Mouse (Mus musculus): ENCODE results near the gene Ldb3.

The Ldb3 gene

DNA sequence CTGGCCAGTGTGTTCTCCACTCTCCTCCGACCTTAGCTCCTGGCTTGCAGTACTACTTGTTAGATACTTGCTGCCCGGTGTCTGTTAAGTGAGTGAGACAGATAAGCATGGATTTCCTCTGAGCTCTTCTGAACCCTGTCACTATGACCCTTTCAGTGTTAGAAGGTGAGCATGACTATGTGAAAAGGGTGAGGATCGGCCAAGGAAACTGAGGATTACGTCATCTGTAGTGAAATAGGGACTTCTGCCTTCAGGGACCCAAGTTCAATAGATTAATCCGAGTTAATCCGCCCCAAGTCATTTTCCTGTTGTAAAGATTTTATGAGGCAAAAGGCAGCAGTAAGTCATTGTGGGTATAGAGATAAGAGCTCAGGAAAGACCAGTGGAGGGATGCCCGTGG is 83.2 kb downstream of the Ldb3 start:
- no peak for DNase-seq

DNA sequence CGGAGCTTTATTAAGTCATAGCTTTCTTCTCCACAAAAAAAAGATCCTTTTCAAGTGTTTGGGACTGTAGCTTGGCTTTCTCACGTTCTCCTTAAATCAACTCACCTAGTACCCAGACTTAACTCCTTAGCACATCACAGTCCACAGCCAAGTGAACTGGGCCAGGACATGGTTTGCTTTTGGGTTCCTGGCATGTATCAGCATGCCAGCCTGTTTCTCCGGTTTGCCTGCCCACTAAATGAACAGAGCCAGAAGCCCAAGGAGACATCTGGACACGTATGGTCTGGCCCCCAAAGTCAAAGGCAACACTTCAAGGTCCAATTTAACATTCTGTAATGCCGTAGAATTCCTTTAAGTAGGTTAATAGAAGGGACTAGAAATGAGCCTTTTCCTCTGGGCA is 84.1 kb downstream of the Ldb3 start:
- DNase-seq = peak; percentile 27 to 28

DNA sequence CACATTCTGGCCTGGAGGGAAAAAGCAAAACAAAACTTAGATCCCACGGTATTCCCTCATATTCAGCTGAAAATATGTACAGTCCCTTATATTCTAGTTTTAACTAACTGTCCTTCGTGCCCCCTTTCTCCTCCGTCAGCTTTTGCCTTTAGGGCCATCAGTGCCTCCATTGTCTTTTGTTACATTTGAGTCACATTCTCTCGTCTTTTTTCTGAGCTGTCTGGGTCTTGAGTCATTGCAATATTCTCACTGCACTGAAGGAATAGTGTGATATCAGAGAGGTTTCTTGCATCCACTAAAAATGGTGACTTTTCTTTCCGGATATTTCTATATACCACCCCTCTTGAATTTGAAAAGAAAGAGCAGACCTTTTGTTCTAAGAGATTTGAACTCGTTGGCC is 84.7 kb downstream of the Ldb3 start:
- no peak for DNase-seq

DNA sequence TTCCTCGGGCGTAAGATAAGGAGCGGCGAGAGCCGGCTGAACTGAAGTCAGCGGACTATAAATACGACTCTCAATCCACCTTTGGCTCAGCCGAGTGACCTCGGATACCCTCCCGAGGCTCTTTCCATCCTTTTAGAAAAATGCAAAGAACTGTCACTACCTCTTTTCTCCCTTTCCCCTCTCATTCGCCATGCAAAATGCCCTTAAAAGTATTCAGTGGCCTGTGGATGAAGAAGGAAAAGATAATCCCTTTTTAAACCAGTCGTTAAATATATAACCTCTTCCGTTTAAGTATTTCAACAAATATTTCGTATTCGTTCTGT is 85.2 kb downstream of the Ldb3 start, which contains the start of gene Bmpr1a:
TSS of gene Bmpr1a (minus strand) at position 17 of the 323 bp plus-strand sequence.
- no peak for DNase-seq

DNA sequence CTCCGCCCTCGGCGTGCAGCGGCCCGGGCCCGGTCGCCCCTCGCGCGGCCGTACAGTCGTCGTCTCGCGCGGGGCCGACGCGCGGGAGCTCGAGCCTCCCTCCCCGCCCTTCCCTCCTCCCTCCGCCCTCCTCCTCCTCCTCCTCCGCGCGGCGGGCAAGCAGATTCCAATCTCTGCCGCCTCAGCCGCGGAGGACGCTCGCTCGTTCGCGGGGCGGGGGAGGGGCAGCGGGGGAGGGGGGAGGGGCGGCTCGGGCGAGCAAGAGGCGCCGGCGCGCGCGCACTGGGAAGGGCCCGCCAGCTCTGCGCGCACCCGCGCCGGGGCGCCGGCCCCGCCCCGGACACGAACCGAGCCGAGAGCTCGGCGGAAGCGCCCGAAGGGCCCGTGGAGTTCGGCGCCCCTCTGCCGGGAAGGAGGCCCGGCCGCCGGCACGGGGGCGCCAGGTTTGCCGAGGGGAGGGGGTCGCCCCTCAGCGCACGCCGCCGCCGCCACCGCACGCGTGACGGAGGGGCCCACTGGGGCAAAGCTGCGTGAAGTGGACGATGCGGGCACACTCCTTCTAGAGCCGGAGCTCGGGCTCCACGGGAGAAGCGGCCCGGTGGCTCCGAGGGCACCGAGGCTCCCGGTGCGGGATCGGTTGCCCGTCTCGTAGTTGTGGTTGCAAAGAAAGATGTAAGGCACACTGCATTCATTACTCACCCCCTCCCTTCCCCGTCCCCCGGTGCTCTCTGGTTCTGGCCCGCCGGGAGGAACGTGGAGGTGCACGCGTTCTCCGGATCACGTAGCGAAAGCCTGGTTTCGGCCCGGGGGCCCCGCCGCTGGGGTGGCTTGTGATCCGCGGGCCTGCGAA is 85.8 kb downstream of the Ldb3 start:
- peak; percentile 91 to 97 for DNase-seq

DNA sequence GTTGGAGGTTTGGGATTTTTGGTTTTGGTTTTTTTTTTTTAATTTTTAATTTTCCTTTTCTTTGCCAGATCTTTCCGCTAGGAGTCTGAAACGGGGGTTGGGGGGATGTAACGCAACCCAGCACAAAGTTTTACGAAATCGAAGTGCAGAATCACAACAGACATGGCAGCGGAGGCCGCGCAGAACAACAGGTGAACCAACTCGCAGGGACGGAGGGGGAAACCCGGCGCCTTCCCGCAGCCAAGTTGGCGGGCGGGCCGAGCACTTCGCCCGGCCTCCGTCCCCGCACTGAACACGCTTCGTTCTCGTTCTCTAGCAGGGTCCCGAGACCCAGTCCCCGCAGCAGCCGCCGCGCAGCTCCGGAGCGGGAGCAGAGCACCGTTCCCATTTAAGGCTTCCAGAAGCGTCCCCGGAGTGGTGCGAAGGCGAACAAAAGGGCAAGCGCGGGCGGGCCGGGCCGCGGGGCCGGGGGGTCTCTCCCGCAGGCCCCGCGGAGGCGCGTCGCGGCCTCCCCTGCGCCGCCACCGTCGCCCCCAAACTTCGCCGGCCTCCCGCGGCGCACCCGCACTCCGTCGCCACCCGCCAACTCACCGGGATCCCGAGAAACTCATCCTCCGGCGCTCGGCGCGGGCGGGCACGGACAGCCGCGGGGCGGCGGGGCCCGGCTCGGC is 86.5 kb downstream of the Ldb3 start:
- DNase-seq = peak; percentile 64 to 67

DNA sequence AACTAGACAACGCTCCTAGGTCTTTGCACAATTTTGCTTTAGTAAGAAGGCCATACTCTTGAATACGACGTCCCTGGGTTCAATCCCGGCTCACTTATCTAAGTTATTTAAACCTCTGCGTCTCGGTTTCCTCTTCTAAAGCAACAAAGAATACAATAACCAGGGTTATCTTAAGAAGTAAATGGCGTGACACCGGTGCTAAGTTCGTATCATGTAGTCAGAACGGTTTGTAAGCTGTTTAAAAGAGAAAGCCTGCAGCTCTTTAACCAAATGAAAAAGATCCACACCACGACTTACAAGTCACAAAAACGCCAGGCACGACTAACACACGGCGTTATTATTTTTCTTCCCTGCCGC is 87.1 kb downstream of the Ldb3 start:
- no peak for DNase-seq

DNA sequence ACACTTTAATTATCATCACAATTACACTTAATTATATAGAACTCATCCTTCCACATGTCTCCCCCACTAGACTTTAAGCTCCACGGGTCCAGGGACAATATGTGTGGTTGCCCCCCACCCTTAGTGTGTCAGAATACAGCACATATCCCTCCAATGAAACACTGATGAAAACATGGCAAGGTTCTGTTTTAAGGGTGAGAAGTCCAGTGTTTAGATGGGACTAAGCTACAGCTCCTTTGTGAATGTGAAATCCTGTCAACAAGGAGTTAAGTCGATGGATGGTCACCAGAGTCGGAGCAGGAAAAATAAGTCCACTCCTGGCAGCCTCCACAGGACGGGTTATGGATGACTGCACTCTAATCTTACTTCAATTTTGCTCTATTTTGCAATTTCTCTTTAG is 88.2 kb downstream of the Ldb3 start:
- DNase-seq = no peak

DNA sequence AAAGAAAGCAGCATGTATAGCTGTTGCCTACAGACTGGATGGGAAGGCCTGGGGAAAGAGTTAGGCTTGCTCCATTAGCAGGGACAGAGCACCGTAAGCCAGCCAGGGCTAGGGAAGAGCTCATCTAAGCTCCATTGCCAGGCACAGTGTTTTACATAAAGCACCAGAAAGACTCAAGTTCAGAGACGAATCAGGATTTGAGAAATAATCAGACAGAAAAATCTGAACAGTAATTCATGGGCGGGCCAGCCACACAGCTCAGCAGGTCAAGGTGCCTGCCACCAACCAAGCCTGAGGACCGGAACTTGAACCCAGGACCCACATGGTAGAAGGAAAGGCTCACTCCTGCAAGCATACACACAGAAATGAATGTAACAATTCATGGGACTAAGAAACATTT is 88.8 kb downstream of the Ldb3 start:
- DNase-seq = no peak

DNA sequence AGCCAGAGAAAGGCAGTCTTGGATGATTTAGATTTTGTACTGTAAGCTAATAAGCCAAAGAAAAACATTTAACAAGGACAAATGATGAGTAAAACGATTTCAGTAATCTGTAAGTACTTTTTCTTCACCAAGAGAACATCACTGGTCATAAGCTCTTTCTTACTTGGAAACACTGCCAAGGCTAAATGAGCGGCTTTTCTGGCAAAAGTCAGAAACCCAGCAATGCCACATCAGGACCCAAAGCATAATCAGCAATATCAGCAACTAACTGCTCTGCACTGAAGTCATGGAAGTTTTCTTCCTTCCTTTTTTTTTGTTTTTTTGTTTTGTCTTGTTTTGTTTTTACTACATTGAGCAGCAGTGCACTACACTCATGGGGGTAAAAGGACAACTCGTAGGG is 91.1 kb downstream of the Ldb3 start:
- no peak for DNase-seq

DNA sequence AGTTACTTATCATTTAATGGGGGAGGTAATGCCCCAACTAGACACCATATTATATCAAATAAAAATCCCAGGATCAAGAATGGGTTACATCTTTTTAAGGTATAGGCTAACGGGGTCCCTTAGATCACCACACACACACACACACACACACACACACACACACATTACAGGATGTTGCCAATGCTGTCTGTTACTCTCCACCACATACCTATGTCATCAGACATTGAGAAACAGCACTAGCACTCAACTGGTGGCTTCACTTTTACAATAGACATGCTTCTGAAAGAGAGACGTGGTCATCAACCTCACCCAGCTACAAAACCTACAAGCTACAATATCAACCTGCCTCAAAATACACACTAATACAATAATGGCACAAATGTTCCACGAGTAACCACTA is 94.8 kb downstream of the Ldb3 start:
- DNase-seq = no peak

DNA sequence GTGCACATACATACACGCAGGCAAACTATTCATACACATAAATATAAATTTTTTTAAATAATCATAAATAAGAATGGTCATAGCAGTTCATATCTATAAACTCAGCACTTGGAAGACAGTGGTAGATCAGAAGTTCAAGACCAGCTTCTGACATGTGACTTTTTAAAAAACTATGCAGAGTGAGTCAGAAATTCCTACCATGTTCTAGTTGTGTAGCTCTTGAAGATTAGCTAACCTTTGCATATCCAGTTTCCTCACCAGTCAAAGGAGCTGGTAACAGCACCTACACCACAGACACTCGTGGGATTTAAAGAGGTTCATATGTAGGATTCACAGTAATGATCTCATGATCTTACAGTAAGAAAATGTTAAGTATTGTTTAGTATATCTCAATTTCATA is 95.8 kb downstream of the Ldb3 start:
- no peak for DNase-seq

DNA sequence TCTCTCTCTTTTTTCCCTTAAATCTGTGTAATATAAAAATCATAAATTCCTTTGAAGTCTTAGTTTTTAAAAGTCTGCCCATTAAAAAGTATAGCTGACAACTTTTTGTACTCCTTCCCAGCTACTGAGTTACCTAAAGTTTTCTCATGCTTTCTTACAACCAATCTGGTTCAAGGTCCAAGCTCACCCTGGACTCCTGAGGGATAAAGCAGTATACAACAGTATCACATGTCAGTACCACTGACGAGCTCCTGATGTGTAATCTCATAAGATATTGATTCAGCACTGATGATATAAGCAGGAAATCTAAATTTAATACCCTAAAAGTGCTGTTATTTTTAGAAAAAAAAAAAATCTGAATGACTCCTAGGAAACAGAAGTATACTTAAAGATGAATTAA is 97.5 kb downstream of the Ldb3 start:
- no peak for DNase-seq

DNA sequence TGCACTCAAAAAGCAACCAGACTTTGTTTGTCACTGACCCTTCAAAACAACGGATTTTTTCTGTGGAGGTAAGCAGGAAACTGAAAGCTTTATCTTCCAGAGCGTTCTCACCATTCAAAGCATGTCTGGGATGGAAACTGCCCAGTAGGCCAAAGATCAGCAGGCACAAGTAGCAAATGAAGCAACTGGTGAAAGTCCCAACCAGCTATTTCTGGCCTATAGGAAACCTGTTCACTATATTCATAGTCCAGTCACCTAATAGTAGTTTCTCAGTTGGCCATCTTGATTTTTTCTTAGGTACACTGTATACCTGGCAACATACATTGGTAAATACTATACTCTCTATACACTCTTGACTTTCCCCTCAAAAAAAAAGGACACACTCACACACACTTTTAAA is 98.6 kb downstream of the Ldb3 start:
- DNase-seq = no peak

DNA sequence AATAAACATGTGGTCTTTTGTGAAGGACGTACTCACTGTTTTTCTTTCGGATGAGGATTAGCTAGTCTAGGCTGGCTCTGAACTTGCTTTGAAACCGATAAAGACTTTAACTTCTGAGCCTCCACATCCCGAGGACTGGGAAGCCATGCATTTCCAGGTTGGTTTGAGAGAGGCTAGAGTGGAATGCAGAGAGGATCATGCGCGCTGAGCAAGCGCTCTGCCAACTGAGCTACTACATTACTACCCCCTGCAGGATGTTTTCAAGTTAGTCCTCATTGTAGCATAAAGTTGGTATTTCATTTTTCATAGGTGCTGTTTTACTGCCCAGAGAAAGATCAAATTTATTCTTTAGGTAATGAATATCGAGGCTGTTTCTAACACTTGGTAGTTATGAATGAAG is 102.3 kb downstream of the Ldb3 start:
- DNase-seq = no peak

DNA sequence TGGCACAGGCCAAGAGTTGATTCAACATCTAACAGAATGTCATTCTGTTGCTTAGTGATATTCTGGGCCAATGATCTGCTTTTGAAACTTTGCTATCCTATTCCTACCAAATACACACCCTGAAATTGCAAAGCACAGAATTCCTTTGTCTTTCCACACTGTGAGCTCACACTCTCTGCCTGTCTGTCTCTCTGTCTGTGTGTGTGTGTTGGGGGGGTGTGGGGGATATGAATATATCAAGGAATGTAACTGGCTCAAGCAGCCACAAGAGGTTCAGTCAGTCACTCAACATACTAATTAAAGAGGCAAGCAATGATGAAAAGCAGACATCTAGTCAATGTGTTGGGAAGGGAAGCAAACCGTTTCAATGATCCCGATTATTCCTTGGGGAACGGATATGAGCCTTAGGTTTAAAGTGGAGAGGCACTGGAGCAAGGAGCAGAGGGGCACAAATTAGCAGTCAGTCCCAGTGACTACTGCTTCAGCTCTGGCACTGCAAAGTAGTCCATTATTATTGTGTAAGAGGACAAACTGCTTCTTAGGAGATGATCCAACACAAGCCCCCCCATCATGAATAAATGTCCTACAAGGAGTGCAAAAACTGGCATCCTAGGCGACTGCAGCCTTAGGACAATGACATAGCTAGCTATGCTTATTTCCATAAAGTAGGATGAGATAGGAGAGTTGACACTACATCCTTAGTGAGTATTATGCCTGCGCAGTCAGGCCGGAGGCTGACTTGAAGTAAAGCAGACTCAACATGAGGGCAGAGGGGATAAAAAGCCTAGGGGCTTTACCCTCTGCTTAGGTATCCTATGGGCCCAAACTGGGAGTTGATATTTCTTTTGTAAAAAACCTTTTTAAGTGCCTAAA is 104.8 kb downstream of the Ldb3 start:
- no peak for DNase-seq
